Mouse (Mus musculus) thymus, adult 18-20 months (tissue): Measurements from ENCODE around the gene Nek10.
"Not testable (repeated sequence)": the region's sequence is repeated elsewhere in the genome, so short reads cannot be mapped to it uniquely, and the experiment has no call there.

Source experiments
- DNase-seq, 2 experiments: peaks; one replicate each; pipeline ENCODE4 v3.0.0; 2022; ENCODE audit warnings: mixed read lengths in 2 of 2

The Nek10 gene

DNA sequence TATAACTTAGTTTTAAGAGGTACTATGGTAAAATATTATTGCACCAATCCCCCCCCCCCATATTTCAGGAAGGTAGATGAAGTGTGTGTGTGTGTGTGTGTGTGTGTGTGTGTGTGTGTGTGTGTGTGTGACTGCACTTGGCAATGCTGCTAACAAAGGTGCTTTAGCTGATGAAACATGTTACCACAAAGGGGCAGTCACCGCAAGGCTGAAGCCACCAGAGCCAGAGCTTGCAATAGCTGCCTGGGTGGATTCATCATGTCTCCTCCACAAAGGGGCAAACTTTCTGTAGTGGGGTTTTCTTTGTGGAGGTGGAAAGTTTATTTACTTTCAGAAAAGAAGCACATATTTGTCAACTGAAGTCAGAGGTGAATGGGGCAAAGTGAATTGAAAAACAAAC is 67.9 kb downstream of the Nek10 start:
- DNase-seq, result no peak

GRCm38 (mm10) chr14:14871700-14872099 is 68.5 kb downstream of the Nek10 start:
- DNase-seq, result no peak

GRCm38 (mm10) chr14:14893932-14894652 is 90.9 kb downstream of the Nek10 start:
- DNase-seq, result no peak

- no peak for DNase-seq
Measured at GRCm38 (mm10) chr14:14894776-14895175, 91.6 kb downstream of the Nek10 start.

- no peak for DNase-seq
Measured at GRCm38 (mm10) chr14:14895363-14895762, 92.1 kb downstream of the Nek10 start.

DNA sequence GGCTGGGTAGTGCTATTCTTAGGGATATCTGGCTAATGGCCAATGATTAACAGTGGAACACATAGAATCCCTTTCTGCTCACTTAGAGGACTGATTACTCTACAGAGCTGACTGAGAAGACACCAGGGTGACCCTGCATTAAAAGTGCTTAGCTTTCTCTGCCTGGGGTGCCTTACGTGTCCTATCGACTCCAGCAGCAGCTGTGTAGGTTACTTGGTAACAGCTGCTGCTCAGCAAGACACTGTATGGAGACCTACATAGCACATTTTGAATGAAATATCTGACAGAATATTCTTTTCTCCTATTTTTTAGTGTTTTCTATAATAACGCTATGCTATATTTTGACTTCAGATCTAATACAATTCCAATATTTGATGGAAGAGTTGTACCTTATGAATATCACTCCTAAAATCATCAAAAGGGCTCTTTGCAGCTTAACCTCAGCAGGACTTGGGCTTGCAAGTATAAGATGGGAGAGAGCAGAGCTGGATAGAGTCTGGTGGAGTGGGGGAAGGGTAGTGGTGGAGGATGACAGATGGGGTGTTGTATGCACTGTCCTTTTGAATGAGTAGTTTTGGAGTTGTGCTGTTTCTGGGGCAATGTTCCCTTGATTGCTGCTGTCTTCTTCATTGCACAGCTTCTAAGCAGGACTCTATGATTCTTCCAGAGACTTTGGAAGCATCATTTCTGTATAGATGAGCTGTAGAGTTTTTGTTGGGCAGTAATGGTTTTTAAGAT is 93.4 kb downstream of the Nek10 start:
- no peak for DNase-seq

GRCm38 (mm10) chr14:14904750-14905529 is 101.7 kb downstream of the Nek10 start:
- DNase-seq, result peak; percentile 14 to 37

DNA sequence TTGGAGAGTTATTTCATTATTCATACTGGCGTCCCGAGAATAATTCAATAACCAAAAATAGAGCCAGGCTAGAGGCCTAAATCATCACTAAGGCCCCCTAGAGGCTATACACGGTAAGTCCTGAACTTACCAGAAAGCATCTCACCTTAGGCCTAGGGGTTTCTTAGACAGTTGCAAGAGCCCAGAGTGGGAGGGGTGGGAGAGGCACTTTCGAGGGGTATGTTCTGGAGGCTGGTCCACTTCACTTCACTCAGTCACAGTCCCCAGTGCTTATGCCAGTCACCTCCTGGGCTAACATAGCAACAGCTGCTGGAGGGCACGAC is 102.3 kb downstream of the Nek10 start:
- no peak for DNase-seq

- DNase-seq, result no peak
Measured at GRCm38 (mm10) chr14:14925615-14926014, 122.4 kb downstream of the Nek10 start.

DNA sequence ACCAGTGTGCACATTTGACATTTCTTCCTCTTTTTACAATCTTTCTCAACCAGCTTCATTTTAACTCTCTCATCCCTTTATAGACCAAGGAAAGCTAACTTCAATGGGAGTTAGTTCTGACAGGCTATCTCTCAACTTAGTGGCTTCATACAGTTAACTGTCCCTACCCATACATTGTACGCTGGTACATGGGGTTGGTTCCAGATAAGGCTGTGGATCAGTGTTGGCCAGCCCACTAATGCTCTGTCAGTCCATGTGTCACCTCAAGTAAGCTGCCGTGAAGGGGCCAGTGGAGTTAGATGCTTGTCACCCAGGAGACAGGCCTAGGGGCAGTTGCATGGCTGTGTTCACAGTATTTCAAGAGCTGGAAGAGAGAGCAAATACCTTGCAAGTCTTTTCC is 124.3 kb downstream of the Nek10 start:
- no peak for DNase-seq

DNA sequence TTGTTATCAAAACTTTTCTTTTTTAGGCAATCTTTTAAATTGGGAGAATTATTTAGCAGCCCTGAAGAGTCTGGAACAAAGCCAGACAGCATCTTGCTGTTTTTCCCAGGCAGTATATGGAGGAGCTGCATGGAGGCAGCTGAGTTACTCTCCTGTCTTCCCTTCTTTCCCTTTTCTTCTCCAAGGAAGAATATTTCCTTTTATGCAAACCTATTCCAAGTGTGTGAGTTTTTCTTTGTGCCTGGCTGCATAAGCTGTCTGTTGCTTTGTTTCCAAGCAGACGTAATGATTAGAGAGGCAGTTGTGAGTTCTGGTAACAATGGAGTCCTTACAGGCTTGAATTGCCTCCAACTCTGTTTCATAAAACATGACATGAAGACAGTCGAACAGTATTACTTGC is 131.8 kb downstream of the Nek10 start:
- no peak for DNase-seq

DNA sequence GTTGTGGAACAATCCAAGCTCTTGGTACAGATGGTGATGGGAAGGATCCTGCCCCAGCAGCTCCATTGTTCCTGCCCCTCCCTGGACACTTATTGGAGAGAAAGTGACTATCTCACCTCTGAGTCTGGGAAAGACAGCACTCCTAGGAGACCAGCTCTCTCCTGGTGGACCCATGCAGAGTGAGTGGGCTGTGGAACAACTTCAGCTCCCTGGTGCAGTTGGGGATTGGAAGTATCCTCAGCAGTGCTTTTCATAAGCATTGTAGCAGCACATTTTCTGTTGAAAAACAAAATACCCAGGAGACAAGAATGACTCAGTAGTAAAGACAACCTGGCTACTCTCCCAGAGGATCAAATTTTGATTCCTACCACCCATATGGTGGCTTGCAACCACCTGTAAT is 142.7 kb downstream of the Nek10 start:
- DNase-seq, result no peak

DNA sequence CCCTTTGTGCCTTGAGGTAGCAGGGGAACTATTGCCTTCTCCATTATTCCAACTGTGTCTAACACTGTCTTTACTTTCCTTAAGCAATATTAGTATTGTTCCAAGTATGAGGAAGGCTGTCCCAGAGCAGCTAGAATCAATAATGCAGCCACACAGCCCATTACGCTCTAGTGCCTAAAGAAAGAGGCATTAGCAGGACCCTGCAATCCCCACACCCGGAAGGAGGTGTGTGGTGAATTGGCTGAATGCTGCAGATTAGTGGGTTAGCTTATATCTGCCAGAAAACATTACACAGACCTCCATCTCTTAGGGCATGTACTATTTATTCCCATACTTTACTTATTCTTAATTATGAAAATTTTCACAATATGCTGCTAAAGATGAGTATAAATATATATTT is 145.8 kb downstream of the Nek10 start:
- no peak for DNase-seq

- DNase-seq, result no peak
Measured at GRCm38 (mm10) chr14:14951808-14952207, 148.6 kb downstream of the Nek10 start.

- no peak for DNase-seq
Measured at GRCm38 (mm10) chr14:14959780-14960440, 156.7 kb downstream of the Nek10 start.

DNA sequence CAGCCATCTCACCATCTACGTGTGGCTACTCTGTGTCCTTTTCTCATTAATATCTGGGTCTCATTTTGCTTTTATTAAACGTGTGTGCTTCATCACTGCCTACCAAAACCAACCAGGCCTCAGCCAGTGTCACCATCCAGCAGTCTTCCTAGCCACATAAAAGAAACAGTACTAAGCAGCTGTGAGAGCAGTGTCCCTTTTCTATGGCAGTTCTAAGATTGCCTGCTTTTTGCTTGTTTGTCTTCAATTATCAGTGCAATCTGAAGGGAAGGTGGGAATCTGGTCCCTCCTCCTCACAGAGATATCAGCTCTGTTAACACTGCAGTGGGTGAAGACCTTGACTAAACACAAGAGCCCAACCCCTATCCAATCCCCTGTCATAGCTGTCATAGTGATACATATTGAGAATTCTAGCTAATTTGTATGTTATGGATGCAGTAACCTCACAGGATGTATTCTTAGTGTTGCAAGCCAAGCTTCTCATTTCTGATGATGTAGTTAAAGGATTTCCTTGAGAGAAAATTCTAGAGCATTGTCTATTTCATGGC is 157.3 kb downstream of the Nek10 start:
- no peak for DNase-seq

- DNase-seq, result no peak
Measured at GRCm38 (mm10) chr14:14970633-14971032, 167.4 kb downstream of the Nek10 start.

GRCm38 (mm10) chr14:14971056-14971455 is 167.8 kb downstream of the Nek10 start:
- no peak for DNase-seq

DNA sequence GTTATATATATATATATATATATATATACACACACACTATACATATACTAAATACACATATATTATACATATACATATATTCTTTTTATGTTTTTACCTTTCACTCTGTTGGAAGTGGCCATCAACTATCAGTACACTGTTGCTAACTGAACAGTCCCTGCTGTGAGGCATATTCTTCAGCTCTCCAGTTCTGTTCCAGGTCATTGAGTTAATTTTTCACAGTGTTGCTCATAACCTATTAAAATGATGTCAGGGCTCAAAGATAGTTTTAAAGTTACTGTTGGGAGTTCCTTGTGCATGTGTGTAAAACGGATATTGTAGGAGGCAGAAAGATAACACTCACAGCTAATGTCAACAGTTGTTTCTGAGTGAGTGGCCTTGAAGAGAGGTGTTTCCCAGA is 170.9 kb downstream of the Nek10 start:
- no peak for DNase-seq

DNA sequence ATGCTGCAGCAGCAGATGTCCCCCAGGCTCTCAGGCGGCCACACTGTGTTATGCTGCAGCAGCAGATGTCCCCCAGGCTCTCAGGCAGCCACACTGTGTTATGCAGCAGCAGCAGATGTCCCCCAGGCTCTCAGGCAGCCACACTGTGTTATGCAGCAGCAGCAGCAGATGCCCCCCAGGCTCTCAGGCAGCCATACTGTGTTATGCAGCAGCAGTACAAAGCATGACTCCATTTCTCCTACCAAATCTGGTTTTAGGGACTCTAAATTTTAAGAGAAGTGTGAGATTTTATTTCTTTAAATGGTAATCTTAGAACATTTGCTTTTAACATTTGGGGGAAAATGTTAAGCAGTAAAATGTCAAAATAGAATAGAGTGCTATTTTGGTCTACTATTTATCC is 180.9 kb downstream of the Nek10 start:
- DNase-seq, result not testable (repeated sequence)

DNA sequence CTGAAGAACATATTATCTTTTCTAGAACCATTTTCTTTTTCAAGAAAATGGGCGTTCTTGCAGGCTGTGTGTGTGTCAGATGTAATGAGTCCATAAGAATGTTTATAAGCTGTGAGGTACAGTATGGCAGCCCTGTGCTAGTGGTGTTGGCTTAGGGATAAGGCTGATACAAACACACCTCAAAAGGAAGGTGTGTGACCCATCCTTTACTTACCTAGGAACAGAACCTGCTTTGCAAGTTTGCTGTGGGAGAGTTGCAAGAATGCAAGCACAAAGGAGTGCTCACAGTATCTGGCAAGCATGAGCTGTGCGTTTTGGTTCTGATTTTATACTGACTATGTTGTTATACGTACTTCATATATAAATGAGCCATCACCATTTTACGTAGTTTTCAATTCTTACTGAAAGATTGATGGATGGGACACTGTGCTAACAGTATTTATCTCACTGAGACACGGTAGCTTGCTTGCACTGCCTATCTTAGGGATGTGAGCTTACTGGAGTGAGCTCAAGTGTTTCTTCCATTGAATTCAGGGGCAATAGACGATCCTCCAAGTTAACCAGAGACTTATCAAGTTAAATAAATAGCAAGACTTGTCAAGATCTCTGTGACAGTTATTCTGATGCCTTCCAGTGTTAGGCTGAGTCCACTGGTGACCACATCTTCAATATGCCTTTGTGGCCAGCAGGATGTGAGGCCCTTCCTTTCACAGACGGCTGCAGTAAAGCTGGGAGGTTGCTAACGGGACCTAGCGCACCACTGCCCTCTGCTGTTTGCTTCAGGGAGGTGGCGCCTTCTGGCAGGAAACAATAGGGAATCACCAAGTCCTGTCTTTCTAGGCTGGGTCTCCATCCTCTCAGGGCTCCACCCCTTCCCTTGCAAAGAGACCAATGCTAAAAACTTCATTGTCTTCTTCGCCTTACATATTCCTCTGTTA is 181.8 kb downstream of the Nek10 start:
- peak; percentile 20 to 28 for DNase-seq

DNA sequence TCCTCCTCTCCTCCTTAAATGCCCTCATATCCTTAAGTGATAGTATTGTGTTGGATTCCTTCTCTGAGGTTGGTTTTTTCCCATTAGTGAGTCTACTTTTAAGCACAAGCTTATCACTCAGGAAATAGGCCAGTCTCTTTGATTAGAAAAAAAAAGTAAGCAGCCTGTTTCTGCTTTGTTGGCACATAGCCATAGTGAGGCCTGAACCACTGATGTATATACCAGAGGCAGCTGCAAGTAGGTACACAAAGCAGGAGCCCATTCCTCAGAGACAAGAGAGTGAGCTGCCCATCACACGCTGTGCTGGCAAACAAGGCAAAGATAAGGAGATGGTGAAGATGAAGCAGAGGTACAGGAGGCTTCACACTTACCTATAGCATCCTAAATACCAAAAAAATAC is 184.2 kb downstream of the Nek10 start:
- DNase-seq, result no peak
